Mouse (Mus musculus) cerebellum, adult 9-11 months (tissue): Measurements from ENCODE around the gene Polr1d.
A peak's percentile ranks its signal among the peaks of the same experiment; 100 is the strongest.

Experiments used
- DNase-seq: peaks from one replicate; pipeline ENCODE4 v3.0.0; 2022

The Polr1d gene

GRCm38 (mm10) chr5:147076799-147077165, at the start of gene Polr1d:
Gene Polr1d, plus strand, starts transcription at chr5:147077050.
- DNase-seq: no peak

GRCm38 (mm10) chr5:147031281-147031680, 45.6 kb upstream of the Polr1d start:
- peak; percentile 50 for DNase-seq

GRCm38 (mm10) chr5:147033155-147033554, 43.7 kb upstream of the Polr1d start:
- DNase-seq: no peak

DNA sequence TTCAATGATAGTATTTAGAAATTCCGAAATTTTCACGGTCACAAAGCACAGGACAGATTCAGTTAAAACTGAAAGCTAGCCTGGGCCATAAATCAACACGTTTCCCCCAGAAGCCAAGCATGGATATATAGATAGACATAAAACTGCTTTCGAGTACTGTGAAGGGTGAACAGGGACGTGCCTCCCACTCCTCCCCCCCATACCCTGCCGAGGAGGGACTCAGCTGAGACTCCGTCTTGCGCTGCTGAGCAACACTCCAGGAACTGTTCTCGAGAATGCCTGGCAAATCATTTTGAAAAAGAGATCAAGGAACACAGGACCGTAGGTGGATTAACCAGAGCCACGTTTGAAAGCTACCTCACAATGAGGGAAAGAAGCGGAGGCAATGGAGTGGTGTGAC, 42.6 kb upstream of the Polr1d start:
- DNase-seq: no peak

- no peak for DNase-seq
Measured at GRCm38 (mm10) chr5:147035301-147035700, 41.5 kb upstream of the Polr1d start.

DNA sequence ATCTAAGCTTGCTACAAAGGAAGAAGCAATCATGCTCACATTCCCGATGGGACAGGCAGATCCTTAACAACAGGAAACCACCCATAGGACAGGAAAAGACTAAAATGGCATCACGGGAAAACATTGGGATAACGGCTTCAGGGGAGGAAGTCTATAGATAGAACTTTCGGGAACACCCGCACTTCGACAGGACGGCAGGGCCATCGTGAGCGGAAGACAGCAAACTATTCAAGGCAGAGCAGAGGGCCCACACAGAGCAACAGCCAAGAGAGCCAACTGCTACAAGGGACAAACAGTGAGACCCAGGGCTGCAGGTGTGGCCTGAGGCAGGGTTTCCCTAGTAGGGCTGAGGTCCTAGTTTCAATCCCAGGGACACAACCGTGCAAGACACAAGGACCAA, 40.8 kb upstream of the Polr1d start:
- DNase-seq: no peak

- no peak for DNase-seq
Measured at GRCm38 (mm10) chr5:147036661-147037060, 40.2 kb upstream of the Polr1d start.

DNA sequence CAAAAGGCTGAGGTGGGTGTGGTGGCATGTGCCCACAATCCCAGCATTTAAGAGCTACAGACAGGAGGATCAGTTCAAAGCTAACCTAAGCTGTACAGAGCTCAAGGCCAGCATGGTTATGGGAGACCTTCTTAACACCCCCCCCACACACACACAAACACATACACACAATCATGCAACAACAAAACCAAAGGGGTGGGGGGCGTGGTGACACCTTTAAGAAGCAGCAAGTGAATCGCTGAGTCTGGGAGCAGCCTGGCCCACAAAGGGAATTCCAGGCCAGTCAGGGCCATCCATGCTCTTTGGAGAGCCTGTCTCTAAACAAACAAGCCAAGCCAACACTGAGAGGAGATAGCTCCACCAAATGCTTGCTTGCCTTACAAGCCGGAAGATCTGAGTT, 39.2 kb upstream of the Polr1d start:
- no peak for DNase-seq

DNA sequence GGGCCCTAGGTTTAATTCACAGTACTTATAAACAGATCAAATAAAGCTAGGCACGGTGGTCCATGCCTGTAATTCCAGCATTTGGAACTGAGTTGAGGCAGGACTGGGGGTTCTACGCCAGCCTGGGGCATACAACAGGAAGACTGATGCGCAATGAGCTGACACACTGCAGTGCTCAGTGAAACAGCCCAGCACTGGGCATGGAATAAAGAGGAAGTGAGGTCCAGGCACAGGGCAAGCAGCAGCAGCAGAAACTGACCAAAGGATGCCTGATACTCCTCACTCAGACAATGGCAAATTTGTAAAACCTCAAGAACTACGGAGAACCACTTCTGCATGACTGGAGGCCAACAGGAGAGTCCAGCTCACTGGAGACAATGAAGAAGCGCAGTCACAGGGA, 37.5 kb upstream of the Polr1d start:
- DNase-seq: no peak

DNA sequence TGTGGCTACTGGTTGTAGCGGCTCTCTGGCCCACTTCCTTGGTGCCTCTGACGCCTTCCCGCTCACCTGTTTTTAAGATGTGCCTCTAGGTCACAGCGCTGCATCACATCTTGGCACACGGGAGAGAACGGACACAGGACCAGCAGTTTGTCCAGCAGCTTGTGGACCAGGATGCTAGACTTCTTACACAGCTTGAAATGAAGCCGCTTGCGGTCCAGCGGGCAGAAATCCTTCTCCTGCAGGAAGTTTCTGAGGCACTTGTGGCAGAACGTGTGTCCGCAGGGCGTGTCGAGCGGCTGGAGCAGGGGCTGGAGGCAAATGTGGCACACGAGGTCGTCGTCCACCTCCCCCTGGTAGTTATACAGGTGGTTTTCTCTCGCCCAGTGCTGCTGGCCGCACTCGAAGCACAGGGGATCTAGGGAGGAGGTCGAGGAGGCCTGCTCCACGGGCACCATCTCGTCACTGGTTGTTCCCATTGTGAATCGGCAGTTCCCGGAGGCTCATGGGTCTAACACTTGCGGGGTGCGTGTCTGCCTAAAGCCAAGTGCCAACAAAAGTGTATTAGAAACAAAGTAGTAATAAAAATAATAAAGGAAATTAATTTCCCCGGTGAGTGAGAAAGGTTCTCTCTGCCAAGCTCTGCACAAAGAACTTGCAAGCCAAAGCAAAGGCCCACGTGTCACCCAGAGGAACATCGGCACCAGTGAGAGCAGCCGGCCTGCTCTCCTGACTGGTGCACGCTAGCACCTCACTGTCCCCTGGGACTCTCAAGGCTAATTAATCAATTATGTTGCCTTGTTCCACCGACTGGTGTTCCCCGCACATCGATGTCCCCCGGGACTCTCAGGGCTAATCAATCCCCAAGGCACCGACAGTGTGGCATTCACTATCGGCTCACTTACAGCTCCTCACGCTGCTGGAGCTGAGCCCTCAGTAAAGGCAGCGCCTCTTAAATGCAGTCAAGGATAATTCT, 34.6 kb upstream of the Polr1d start:
- peak; percentile 60 for DNase-seq

DNA sequence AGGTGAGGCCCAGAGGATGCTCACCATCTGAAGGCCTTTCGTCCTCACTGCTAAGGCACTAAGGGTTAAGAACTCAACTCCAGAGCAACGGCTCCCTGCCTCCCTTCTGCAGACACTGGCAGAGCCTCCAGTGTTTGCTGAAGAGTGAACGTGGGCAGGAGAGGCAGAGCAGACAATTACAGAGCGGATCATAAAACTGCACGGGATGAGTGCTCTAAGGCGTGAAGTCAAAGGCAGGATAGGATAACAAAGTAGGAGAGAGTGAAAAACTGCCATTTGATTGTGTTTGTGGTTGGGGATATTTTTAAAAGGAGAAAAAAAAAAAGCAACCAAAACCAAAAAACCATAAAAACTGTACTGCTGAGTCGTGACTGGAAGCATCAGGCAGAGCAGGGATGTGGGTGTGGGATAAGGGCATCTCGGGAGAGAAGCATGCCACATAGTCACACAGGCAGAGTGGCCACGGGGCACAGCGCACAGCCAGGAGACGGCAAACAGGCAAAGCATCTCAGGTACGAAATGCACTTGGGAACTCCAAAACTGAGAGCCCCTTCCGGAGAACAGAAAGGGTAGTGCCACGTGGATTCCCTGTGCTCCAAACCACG, 33.5 kb upstream of the Polr1d start:
- DNase-seq: no peak

- DNase-seq: no peak
Measured at GRCm38 (mm10) chr5:147045311-147045710, 31.5 kb upstream of the Polr1d start.

- no peak for DNase-seq
Measured at GRCm38 (mm10) chr5:147045929-147046328, 30.9 kb upstream of the Polr1d start.

DNA sequence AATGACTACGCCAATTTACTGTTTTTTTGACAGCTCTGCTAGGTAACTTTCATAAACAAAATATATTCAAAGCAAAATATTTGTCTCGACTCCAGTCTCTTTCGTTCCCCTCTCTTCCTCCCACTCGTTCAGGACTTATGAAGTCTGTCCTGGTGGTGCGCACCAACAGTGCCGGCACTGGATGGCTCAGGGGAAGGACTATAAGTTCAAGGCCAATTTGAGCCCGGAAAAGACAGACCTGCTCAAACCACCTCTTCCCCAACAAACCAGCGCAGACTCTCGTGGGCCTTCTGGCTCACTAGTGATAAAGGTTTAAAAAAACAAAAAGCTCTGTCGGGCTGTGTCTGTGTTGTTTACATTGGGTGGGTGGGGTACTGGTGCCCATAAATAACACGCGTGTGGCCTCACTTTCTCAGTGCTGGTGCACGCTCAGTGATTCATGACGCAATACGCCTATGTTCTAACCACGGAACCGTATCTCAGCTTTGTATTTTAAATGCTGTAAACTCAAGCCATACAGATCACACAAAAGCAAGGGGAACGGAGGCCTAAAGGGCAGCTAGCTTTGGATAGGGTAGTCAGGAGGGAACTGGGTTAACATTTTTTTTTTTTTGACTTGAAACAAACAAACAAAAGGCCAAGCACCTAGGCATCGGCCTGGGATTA, 27.2 kb upstream of the Polr1d start:
- no peak for DNase-seq

DNA sequence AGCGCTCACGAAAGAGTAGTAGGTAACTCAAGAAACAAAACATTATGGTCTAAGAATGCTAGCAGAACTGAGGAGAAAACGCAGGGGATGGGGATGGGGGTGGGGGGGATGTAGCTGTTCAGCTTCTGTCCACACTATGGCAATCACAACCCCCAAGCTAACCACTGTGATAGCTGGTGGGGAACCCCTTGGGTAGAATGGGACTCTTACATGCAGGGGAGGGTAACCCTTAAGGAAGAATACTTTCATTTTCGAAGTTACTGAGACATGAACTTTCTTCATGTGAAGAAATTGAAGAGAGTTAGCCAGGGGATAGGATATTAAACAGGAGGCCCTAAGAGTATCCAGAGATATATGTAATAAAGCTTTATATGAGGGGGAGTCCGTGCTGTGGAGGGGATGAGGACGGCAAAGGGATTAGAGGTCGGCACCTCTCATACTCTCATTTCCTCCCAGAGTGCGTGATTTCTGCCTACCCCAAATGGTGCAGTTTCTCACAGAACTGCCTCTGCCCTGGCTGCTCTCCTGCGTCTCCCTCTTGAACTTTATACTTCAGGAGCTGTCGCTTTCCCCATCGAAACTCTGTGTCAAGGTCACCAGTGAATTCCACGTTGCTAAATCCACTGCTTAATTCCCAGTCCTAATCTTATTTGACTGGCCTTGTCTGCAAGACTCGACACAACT, 25.9 kb upstream of the Polr1d start:
- no peak for DNase-seq

- DNase-seq: no peak
Measured at GRCm38 (mm10) chr5:147051500-147052308, 25.1 kb upstream of the Polr1d start.

DNA sequence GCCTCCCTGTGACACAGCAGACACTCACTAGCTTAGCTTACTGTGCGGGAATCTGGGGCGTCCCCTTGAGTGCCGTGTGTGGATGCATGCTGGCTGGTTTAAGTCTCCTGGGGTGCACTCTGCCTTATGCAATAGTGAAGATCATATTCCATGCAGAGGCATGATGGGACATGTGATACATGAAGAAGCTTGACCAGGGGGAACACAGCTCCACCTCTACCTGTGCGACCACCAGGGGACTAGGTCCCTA, 24.6 kb upstream of the Polr1d start:
- no peak for DNase-seq

DNA sequence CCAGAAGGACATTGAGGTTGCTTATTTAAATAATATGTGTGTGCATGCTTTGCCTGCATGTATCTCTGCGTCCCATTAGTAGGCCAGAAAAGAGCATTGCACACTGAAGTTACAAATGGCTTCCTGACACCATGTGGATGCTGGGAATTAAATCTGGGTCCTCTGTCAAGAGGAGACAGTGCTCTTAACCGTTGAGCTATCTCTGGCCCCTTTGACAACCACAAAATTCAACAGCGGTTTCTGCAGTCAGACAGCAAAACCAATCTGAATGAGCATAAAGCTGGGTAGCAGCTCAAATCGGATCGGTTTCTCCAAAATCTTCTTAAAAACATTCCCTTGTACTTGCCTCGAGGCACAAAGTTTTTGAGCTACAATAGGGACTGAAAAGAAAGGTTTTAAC, 23.8 kb upstream of the Polr1d start:
- DNase-seq: no peak

- no peak for DNase-seq
Measured at GRCm38 (mm10) chr5:147053481-147053880, 23.4 kb upstream of the Polr1d start.

GRCm38 (mm10) chr5:147054328-147054727, 22.5 kb upstream of the Polr1d start:
- no peak for DNase-seq

- no peak for DNase-seq
Measured at GRCm38 (mm10) chr5:147054747-147055270, 22.0 kb upstream of the Polr1d start.

GRCm38 (mm10) chr5:147055572-147056245, 21.1 kb upstream of the Polr1d start:
- no peak for DNase-seq
